Mouse (Mus musculus) erythroblast, embryonic 14.5 days (primary cell): Measurements from ENCODE around the gene Tnni1. TPM values are rescaled to one million over a fixed set of nuclear protein-coding genes. Genes with fewer than 3 reads are reported as not detected.

Experiments
- H3K27me3 ChIP-seq: 2 replicates; pipeline ENCODE4 v1.6.1; 2012; ENCODE audit warnings: inconsistent platforms; ENCODE audit not compliant: control insufficient read depth
- H3K36me3 ChIP-seq: 2 replicates; pipeline ENCODE4 v1.6.1; 2012; ENCODE audit warnings: mild to moderate bottlenecking, inconsistent platforms; ENCODE audit not compliant: control insufficient read depth
- H3K4me1 ChIP-seq: 2 replicates; pipeline ENCODE4 v1.6.1; 2012; ENCODE audit warnings: inconsistent platforms; ENCODE audit not compliant: control insufficient read depth
- H3K4me3 ChIP-seq: replicated peaks from 2 replicates; pipeline ENCODE3; 2012; ENCODE audit warnings: moderate library complexity, mild to moderate bottlenecking, inconsistent platforms
- H3K9me3 ChIP-seq: 2 replicates; pipeline ENCODE4 v1.6.1; 2012; ENCODE audit warnings: low read length, inconsistent platforms, mixed read lengths; ENCODE audit not compliant: control insufficient read depth
- GATA1 ChIP-seq: IDR thresholded peaks from 2 replicates; pipeline ENCODE4 v1.6.1; 2012; ENCODE audit warnings: low read length, inconsistent platforms, mixed read lengths
- TAL1 ChIP-seq: IDR thresholded peaks from 3 replicates; pipeline ENCODE4 v1.6.1; 2012; ENCODE audit warnings: low read length, inconsistent platforms, mixed read lengths
- polyA plus RNA-seq: library from polyadenylated mRNA; stranded (reverse); fragments of >175 nt; gene quantifications from 2 replicates; pipeline ENCODE4 v1.2.3, GENCODE M21; 2012

The Tnni1 gene
- polyA plus RNA-seq, 1 experiment = not detected

DNA sequence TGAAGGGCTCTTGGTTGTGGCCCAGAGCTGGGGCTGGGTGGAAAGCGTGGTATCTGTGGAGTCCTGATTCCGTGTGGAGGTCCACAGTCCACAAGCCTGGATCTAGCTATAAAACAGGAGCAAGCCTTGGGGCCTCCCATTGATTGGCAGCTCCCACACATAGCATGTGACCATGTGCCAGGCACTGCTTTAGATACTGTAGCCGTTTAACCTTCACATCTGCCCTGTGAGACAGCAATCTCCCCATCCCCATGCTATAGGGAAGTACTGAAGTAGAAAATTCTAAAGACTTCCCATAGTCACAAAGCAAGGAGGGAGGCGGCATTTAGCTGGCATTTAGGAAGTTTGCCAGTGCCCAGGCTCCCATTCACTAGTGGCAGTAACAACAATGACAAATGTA, 33.8 kb downstream of the Tnni1 start:
- no peaks in the 10 kb centered on the region for H3K9me3 ChIP-seq
- peaks cover 40% of the 10 kb centered on the region for H3K27me3 ChIP-seq
- no peak overlapping the region for H3K4me3 ChIP-seq
- H3K36me3 ChIP-seq = no peaks in the 10 kb centered on the region
- no peaks in the 10 kb centered on the region for H3K4me1 ChIP-seq
- TF ChIP-seq TAL1 (no peak), GATA1 (no peak)

DNA sequence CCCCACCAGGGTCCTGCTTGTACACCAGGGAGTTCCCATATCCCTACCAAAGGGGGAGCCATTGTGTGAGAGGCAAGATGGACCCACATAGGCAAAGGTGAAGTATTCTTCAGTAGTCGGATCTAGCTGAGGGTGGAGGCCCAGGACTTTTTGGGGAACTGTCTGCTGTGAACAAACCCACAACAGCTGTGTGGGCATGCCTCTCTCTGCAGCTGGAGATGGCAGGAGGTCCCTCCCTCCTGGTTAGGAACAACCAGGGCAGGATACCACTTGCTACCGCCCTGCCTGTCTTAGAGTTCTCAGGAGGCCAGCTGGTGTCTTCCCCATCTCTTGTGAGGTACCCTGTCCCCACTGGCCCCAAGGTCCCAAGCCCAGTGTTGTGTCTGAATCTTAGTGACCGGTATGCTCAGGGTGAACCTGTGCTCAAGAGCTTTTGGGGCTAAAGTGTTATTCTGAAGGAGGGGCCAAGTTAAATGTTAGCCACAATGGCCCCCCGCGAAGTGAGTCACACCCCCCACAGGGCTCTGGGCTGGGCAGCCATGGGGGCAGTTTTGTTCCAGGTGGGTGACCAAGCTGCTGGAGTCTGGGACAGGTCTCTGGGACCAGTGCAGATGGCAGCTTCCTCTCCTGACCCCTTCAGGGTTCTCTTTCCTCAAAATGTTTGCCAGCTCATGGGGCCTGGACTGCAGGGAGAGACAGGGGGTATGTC, 34.6 kb downstream of the Tnni1 start:
- H3K4me3 ChIP-seq = no peak overlapping the region
- no peaks in the 10 kb centered on the region for H3K4me1 ChIP-seq
- H3K36me3 ChIP-seq = no peaks in the 10 kb centered on the region
- H3K27me3 ChIP-seq = peaks cover 48% of the 10 kb centered on the region
- TF ChIP-seq GATA1 (no peak), TAL1 (no peak)
- no peaks in the 10 kb centered on the region; the same call in 1 of the 2 replicates for H3K9me3 ChIP-seq

DNA sequence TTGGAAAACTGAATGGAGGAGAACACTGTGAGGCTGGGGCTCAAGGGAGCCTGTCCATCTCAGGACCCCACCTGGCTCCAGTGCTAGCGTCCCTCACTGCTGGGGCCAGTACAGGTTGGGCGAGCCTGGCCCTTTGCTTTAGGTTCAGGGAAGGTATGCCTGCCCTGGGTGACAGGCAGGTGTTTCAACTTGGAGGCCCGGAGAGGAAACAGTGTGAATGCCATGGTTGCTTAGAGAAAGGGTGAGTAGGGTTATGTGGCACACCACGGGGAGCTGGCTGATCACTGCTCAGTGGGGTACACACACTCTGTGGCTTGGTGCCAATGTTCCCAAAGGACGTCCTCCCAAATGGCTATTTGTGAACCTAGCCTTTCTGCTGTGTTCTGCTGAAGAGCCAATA, 35.3 kb downstream of the Tnni1 start:
- TF ChIP-seq GATA1 = no peak
- no peak for TF ChIP-seq TAL1
- Histone ChIP-seq H3K9me3 (no peaks in the 10 kb centered on the region; the same call in 1 of the 2 replicates), H3K36me3 (no peaks in the 10 kb centered on the region), H3K4me3 (no peak overlapping the region), H3K4me1 (no peaks in the 10 kb centered on the region), H3K27me3 (peaks cover 55% of the 10 kb centered on the region)

DNA sequence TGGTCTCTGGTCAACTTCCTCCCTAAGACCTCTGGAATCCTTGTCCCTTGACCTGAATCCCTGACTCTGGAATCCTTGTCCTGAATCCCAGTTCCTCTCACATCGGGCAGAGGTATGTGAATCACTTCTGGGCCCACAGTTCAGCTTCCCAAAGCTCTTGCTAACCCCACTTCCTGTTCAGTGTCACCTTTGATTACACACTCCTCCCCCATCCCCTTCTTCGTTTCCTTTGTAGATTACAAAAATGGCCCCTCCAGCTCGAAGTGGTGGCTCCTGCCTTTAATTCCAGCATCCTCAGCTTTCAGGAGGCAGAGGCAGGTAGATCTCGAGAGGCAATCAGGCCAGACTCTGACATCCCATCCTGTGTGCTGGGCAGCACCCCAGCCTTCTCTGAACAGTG, 38.4 kb downstream of the Tnni1 start:
- no peaks in the 10 kb centered on the region; the same call in 1 of the 2 replicates for H3K9me3 ChIP-seq
- no peaks in the 10 kb centered on the region for H3K4me1 ChIP-seq
- no peak for TF ChIP-seq TAL1
- TF ChIP-seq GATA1 = no peak
- H3K4me3 ChIP-seq = no peak overlapping the region
- H3K27me3 ChIP-seq = peaks cover 78% of the 10 kb centered on the region
- no peaks in the 10 kb centered on the region for H3K36me3 ChIP-seq

DNA sequence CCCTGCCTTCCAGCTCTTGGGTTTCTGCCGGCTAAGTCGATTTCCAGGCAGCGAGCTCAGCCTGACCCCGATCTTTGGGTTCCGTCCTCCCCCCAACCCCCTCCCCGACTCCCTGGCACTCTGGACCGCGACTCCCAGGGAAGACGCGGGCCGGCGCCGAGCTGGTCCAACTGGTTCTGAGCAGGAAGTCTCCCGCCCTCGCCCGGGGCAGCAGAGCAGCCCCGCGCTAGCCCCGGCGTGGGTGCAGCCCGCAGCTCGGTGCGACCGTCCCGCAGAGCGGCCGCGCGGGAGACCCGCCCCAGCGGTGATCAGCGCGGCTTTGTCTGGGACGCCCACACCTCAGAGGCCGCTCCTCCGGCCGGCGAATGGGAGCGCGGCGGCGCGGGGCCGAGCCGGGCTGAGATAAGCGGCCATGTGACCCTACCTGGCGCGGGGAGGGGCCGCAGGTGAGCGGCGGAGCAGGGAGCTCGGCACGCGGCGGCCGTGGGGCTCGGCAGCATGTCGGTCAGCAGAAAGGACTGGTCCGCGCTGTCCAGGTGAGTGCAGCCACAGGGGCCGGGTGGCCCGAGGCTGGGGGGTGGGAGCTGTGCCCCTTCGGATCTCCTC, 39.4 kb downstream of the Tnni1 start, which contains the start of gene Lad1:
Lad1 (plus strand) TSS at position 118 of the 606 bp plus-strand sequence.
- Histone ChIP-seq H3K9me3 (no peaks in the 10 kb centered on the region; the same call in 1 of the 2 replicates), H3K36me3 (no peaks in the 10 kb centered on the region), H3K4me1 (no peaks in the 10 kb centered on the region), H3K27me3 (peaks cover 80% of the 10 kb centered on the region), H3K4me3 (no peak within 1 kb of the TSS)
- TF ChIP-seq GATA1 = no peak
- no peak for TF ChIP-seq TAL1

DNA sequence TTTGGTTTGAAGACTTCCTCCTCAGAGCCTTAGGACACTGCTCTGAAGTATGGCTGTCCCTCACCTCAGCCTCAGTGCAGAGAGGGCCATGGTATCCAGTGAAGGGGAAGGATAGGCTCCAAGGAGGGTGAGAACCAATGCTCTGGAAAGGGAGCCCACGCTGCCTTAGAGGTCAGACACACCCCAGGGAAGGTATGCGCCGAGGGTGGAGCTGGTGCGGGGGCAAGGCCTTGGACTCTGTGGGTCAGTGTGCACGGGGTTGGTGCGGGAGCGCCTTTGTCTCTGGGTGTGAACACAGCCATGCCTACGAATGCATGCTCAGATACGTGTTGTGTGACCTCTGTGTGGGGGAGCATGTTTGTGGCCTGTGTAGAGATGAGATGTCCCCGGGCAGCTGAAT, 40.8 kb downstream of the Tnni1 start:
- Histone ChIP-seq H3K9me3 (no peaks in the 10 kb centered on the region; the same call in 1 of the 2 replicates), H3K4me3 (no peak overlapping the region), H3K27me3 (peaks cover 72% of the 10 kb centered on the region), H3K36me3 (no peaks in the 10 kb centered on the region), H3K4me1 (no peaks in the 10 kb centered on the region)
- TF ChIP-seq TAL1 (no peak), GATA1 (no peak)

DNA sequence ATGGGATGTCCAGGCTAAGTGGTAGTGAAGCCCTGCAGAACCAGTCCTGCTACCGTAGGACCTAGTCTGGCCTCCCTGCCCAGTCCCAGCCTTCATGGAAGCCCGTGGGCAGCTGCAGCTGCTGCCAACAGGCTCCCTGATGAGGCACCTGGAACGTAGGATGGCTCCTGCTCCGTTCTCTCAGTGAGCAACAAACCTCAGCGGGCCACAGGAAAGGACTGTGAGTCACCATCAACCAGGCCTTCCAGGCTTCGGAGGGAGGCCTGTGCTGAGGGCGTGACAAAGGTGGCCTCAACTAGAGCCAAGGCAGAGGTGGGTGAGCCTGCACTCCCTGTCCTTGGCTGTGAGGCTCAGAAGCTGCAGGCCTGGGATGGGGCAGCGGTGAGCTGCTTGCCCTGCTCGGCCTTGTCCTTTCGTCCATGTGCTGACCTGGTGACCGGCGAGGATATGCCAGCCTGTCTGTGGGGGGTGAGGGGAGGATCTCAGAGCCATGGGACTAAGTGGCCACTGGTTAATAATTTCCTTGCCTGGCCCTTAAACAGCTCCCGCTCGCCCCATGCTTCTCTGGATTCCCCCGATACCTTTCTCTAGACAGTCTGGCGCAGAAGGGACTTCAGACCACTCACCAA, 41.6 kb downstream of the Tnni1 start:
- H3K36me3 ChIP-seq = no peaks in the 10 kb centered on the region
- no peaks in the 10 kb centered on the region; the same call in 1 of the 2 replicates for H3K9me3 ChIP-seq
- H3K4me1 ChIP-seq = no peaks in the 10 kb centered on the region
- no peak overlapping the region for H3K4me3 ChIP-seq
- peaks cover 69% of the 10 kb centered on the region for H3K27me3 ChIP-seq
- TF ChIP-seq GATA1 (no peak), TAL1 (no peak)

DNA sequence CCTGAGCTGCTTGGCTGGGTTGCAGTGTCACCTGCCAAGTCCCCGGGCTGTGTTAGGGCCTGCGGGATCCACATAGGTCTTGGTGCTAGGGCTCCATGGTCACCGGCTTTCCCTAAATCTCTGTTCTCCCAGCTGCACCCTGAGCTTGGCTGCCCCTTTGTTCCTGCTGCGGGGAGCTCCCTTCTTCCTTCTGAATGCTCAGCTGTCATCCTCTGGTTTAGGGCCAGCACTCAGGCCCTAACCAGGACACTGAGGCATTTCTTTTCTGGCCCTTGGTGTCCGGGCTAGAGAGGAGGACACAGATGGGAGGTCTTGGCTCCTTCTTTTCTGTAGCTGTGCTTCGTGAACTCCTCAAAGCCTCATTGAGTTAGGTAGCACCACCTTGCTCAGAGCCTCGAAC, 42.5 kb downstream of the Tnni1 start:
- Histone ChIP-seq H3K9me3 (no peaks in the 10 kb centered on the region; the same call in 1 of the 2 replicates), H3K4me3 (no peak overlapping the region), H3K36me3 (no peaks in the 10 kb centered on the region), H3K27me3 (peaks cover 60% of the 10 kb centered on the region), H3K4me1 (no peaks in the 10 kb centered on the region)
- no peak for TF ChIP-seq TAL1
- TF ChIP-seq GATA1 = no peak

DNA sequence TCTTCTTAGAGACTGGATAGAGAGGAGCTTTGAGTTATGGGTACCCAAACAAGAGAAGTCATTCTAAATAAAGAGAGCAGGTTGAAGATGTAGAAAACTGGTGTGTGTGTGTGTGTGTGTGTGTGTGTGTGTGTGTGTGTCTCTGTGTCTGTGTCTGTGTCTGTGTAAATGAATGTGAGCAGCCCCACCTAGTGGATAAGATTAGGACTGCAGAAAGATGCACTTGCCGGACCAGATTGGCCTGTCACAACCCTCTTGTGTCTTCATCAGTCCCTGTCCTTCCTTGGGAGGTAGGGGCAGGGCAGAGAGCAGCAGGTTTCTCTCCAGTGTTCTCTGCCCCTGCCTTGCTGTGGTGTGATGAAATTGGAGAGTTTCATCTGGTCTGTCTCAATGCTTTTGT, 49.7 kb downstream of the Tnni1 start:
- no peaks in the 10 kb centered on the region for H3K9me3 ChIP-seq
- peaks cover 12% of the 10 kb centered on the region for H3K27me3 ChIP-seq
- TF ChIP-seq TAL1 (no peak), GATA1 (no peak)
- no peak overlapping the region for H3K4me3 ChIP-seq
- no peaks in the 10 kb centered on the region for H3K4me1 ChIP-seq
- no peaks in the 10 kb centered on the region for H3K36me3 ChIP-seq
